Comparison of ENCODE assay signal across 8 mouse cellular contexts in the genomic region with DNA sequence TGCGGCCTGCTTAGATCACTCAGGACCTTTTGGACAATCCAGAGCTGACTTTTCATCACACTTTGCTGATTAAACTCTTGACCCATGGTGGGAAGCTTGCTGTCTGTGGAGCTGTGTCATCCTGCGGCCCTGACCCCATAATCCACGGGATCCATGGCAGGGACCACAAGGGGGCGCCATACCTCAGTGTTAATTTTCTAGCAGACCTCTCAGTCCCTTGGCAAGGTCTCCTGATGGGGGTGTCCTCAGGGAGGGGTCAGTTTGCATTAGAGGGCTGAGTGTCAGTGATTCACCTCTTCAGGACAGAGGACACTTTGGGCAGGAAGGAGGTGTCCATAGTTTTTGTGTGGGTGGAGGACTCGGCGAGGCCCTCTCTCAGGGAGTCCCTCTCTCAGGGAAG.
A peak's percentile ranks its signal among the peaks of the same experiment; 100 is the strongest.
DNase-seq lines count a peak whose midpoint lies in the region; ATAC-seq and TF ChIP-seq lines count a peak whose summit lies in the region.

No protein-coding gene starts in this region.

- peak; percentile 47 to 61 for DNase-seq in left cerebral cortex, adult 18-20 months (ENCODE audit: low spot score in 2 of 2)
- no peak for DNase-seq in left cerebral cortex, postnatal 10 days (ENCODE audit: extremely low spot score in 1 of 2, low spot score in 2 of 2)
- peak; percentile 46 for DNase-seq in MEL (ENCODE audit: low read depth, low spot score)
- DNase-seq in brain, adult 2 months (ENCODE audit: low read depth, low spot score), result peak; percentile 51
- DNase-seq in gastrocnemius, postnatal 14 days, result peak; percentile 78
- peak; percentile 75 for DNase-seq in lung, postnatal 14 days
- DNase-seq in thymus, postnatal 14 days, result peak; percentile 57

- no peaks in the 10 kb centered on the region for H3K4me1 ChIP-seq in MEL (ENCODE audit: control insufficient read depth in 1 of 2, insufficient read depth in 2 of 2, low read length in 2 of 2)

- H3K36me3 ChIP-seq in MEL (ENCODE audit: control insufficient read depth in 1 of 2, insufficient read depth in 2 of 2, low read length in 2 of 2), result no peaks in the 10 kb centered on the region

- H3K9me3 ChIP-seq in MEL (replicated peaks; ENCODE audit: insufficient read depth, low read length), result no peaks in the 10 kb centered on the region

- peak; percentile 78 for TF ChIP-seq RAD21 in MEL (IDR thresholded peaks at IDR 0.05; ENCODE audit: low read depth, low read length)

- H3K27me3 ChIP-seq in MEL (ENCODE audit: control insufficient read depth in 1 of 2, insufficient read depth in 2 of 2, low read length in 2 of 2), result no peaks in the 10 kb centered on the region

- no peak for TF ChIP-seq POLR2A in MEL (IDR thresholded peaks at IDR 0.05; ENCODE audit: control insufficient read depth in 1 of 2, insufficient read depth in 1 of 2, low read depth in 1 of 2, low read length in 2 of 2, poor library complexity in 1 of 2)

- no peak overlapping the region for H3K9ac ChIP-seq in MEL (ENCODE audit: control insufficient read depth, low read depth, low read length, poor library complexity, severe bottlenecking)

- H3K27ac ChIP-seq in MEL (ENCODE audit: control insufficient read depth, low read depth, low read length), result no peak overlapping the region

- intact Hi-C loops in left cerebral cortex, postnatal 10 days (cut with DNase I), result no loop called here
- intact Hi-C loops in gastrocnemius, postnatal 14 days (cut with DNase I; ENCODE audit: low total_unique reads), result no loop called here

- H3K79me2 ChIP-seq in MEL (ENCODE audit: control insufficient read depth, insufficient read depth, low read length, poor library complexity), result no peaks in the 10 kb centered on the region

- no peak overlapping the region for H3K4me3 ChIP-seq in MEL (ENCODE audit: control insufficient read depth in 1 of 2, insufficient read depth in 1 of 2, low read depth in 2 of 2, low read length in 2 of 2)

- no peak for TF ChIP-seq EP300 in MEL (IDR thresholded peaks at IDR 0.05; ENCODE audit: low read depth in 1 of 2, low read length in 2 of 2)

- TF ChIP-seq CTCF in MEL (IDR thresholded peaks at IDR 0.05 in 2 of 3, conservative IDR thresholded peaks at IDR 0.05 in 1 of 3; ENCODE audit: control insufficient read depth in 1 of 3, insufficient read depth in 1 of 3, low read depth in 2 of 3, low read length in 3 of 3, poor library complexity in 1 of 3, severe bottlenecking in 1 of 3), result peak; percentile 73 to 92 (median 86)

- ATAC-seq in inflammation-experienced regulatory T-cells, adult 6 months, result no peak

TF ChIP-seq in MEL, 35 proteins besides CTCF, POLR2A, EP300 and RAD21:
- TF ChIP-seq SMC3 (IDR thresholded peaks at IDR 0.05; ENCODE audit: low read depth, low read length), result peak; percentile 94
- 0 out of 2 replicates have a peak, but pooled peaks have one; percentile 9 for TF ChIP-seq RCOR1 (IDR thresholded peaks at IDR 0.05; ENCODE audit: low read depth, low read length)
- no peak for TF ChIP-seq BHLHE40 (IDR thresholded peaks at IDR 0.05; ENCODE audit: borderline replicate concordance, low read depth, low read length)
- peak; percentile 88 for TF ChIP-seq ZC3H11A (IDR thresholded peaks at IDR 0.05; ENCODE audit: low read depth, low read length)
- TF ChIP-seq HCFC1 (IDR thresholded peaks at IDR 0.05; ENCODE audit: low read depth, low read length), result no peak
- peak; percentile 43; the same call in 1 of the 2 replicates for TF ChIP-seq MAZ (IDR thresholded peaks at IDR 0.05; ENCODE audit: low read depth, low read length)

Comparison
In these comparisons a context has a peak if more than half of its experiments do, and no peak if none do; other contexts are left out.
1. DNase-seq: peak in left cerebral cortex, adult 18-20 months (2 of 2), MEL (single experiment), brain, adult 2 months (single experiment), gastrocnemius, postnatal 14 days (single experiment), lung, postnatal 14 days (single experiment) and thymus, postnatal 14 days (single experiment); none in left cerebral cortex, postnatal 10 days (0 of 2).